Mouse (Mus musculus): ENCODE data around the gene Cdc16. TPM values are rescaled to one million over a fixed set of nuclear protein-coding genes. Genes with fewer than 3 reads are reported as not detected.

The Cdc16 gene
- polyA plus RNA-seq, 1 experiment from 2014 or later: 251 TPM

DNA sequence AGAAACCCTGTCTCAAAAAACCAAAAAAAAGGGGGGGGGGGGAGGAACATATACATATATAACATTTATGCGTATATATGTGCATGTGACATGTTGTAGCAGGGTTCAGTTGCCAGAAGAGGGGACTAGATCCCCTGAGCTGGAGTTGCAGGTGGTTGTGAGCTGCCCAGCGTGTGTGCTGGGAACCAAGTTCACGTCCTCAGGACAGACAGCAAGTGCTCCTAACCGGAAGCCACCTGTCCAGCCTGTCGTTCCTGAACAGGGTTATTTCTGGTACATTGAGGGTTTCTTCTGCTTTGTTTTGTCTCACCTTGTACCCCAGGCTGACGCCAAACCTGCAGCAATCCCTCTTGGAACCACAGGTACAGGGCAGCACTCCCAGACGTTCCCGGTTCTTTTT is 32.1 kb downstream of the Cdc16 start:
- Histone ChIP-seq H3K27me3 (ENCODE audit: control insufficient read depth, insufficient read depth, low read length) (no peaks in the 10 kb centered on the region), H3K27ac (replicated peaks; ENCODE audit: low read depth, low read length) (no peak overlapping the region), H3K4me2 (ENCODE audit: low read depth, severe bottlenecking) (no peak overlapping the region), H3K4me3 (ENCODE audit: low read depth, low read length) (no peak overlapping the region), H3K9me3 (ENCODE audit: control insufficient read depth, low read length) (no peaks in the 10 kb centered on the region), H3K4me1 (ENCODE audit: control insufficient read depth, insufficient read depth, low read length) (no peaks in the 10 kb centered on the region), H3K9ac (ENCODE audit: low read length) (no peak overlapping the region), H3K36me3 (ENCODE audit: control insufficient read depth, insufficient read depth, low read length) (peaks cover 4% of the 10 kb centered on the region; the same call in 1 of the 2 replicates)
- DNase-seq (ENCODE audit: low spot score) (no peak), ATAC-seq (ENCODE audit: insufficient number of reproducible peaks, low FRiP score, low TSS enrichment, low read depth) (no peak)
- 91% methylated on average over 8 of the region's 8 CpGs for WGBS

DNA sequence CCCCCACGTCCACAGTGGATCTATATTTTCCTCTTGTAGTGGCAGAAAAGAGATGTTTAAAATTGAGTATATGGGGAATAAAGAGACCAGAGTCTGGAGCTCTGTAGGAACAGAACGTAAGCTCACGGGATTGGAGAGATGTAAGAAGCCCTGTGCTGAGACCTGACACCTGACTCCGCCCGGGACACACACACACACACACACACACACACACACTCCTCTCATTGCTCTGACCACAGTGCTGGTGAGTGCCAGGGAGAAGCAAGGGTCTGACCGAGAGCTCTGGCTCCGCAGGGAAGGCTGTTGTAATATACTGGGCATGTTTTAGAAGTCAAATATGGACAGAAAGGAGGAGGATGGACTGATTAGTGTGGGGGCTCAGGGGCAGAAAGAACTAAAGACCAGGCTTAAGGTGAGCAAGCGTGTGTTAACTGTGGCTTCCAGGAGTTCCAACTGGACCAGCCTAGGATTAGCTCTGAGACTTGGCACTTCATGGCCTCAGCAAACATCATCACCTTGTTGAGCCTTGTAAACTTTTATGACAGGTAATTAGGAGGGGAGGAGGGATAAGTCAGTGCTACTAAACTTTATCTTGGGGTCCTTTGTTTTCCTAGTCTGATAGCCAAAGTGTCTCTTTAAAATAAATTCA is 35.7 kb downstream of the Cdc16 start:
- H3K4me2 ChIP-seq (ENCODE audit: low read depth, severe bottlenecking): no peak overlapping the region
- H3K27ac ChIP-seq (replicated peaks; ENCODE audit: low read depth, low read length): no peak overlapping the region
- H3K9me3 ChIP-seq (ENCODE audit: control insufficient read depth, low read length): no peaks in the 10 kb centered on the region
- no peaks in the 10 kb centered on the region for H3K27me3 ChIP-seq (ENCODE audit: control insufficient read depth, insufficient read depth, low read length)
- no peaks in the 10 kb centered on the region for H3K4me1 ChIP-seq (ENCODE audit: control insufficient read depth, insufficient read depth, low read length)
- WGBS: 88% methylated on average over 8 of the region's 8 CpGs
- H3K4me3 ChIP-seq (ENCODE audit: low read depth, low read length): no peak overlapping the region
- peaks cover 20% of the 10 kb centered on the region; the same call in 1 of the 2 replicates for H3K36me3 ChIP-seq (ENCODE audit: control insufficient read depth, insufficient read depth, low read length)
- no peak for ATAC-seq (ENCODE audit: insufficient number of reproducible peaks, low FRiP score, low TSS enrichment, low read depth)
- no peak overlapping the region for H3K9ac ChIP-seq (ENCODE audit: low read length)
- DNase-seq (ENCODE audit: low spot score): no peak

DNA sequence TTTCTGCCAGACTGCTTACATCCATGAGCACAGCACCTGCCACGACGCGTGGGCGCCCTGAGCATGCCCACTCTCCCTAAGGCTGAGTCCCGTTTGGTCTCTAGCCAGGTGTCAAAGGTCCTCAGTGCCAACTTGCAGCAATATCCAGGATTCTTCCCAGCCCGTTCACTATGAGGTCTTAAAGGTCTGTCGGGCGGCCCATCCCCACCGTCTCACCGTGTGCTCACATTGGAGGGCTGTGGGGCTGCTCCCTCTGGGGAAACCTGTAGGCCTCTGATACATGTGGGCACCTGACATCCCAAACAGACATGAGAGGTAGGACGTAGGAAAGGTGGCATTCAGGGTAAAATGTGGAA is 36.2 kb downstream of the Cdc16 start:
- H3K27ac ChIP-seq (replicated peaks; ENCODE audit: low read depth, low read length): no peak overlapping the region
- 87% methylated on average over 11 of the region's 11 CpGs for WGBS
- H3K36me3 ChIP-seq (ENCODE audit: control insufficient read depth, insufficient read depth, low read length): peaks cover 22% of the 10 kb centered on the region; the same call in 1 of the 2 replicates
- no peaks in the 10 kb centered on the region for H3K9me3 ChIP-seq (ENCODE audit: control insufficient read depth, low read length)
- no peak for ATAC-seq (ENCODE audit: insufficient number of reproducible peaks, low FRiP score, low TSS enrichment, low read depth)
- H3K9ac ChIP-seq (ENCODE audit: low read length): no peak overlapping the region
- H3K4me2 ChIP-seq (ENCODE audit: low read depth, severe bottlenecking): no peak overlapping the region
- H3K4me3 ChIP-seq (ENCODE audit: low read depth, low read length): no peak overlapping the region
- H3K27me3 ChIP-seq (ENCODE audit: control insufficient read depth, insufficient read depth, low read length): no peaks in the 10 kb centered on the region
- no peak for DNase-seq (ENCODE audit: low spot score)
- no peaks in the 10 kb centered on the region for H3K4me1 ChIP-seq (ENCODE audit: control insufficient read depth, insufficient read depth, low read length)

DNA sequence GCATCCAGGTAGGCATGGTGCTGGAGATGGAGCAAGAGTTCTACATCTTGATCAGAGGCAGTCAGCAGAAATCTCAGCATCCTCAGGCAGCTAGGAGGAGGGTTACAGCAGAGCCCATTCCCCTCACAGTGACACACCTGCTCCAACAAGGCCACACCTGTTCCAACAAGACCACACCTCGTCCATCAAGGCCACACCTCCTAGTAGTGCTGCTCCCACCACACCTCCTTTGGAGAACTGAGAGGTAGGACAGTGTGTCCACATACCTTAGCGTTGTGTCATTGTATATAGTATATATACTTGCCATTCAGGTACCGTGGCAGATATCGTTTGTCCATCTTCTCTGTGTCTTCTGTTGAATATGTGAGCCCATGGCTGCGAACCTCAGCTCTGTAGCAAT is 40.2 kb downstream of the Cdc16 start:
- H3K36me3 ChIP-seq (ENCODE audit: control insufficient read depth, insufficient read depth, low read length): peaks cover 21% of the 10 kb centered on the region; the same call in 1 of the 2 replicates
- no peak overlapping the region for H3K27ac ChIP-seq (replicated peaks; ENCODE audit: low read depth, low read length)
- no peak for ATAC-seq (ENCODE audit: insufficient number of reproducible peaks, low FRiP score, low TSS enrichment, low read depth)
- no peak overlapping the region for H3K4me2 ChIP-seq (ENCODE audit: low read depth, severe bottlenecking)
- no peak for DNase-seq (ENCODE audit: low spot score)
- 90% methylated on average over 5 of the region's 5 CpGs for WGBS
- no peak overlapping the region for H3K9ac ChIP-seq (ENCODE audit: low read length)
- no peaks in the 10 kb centered on the region for H3K4me1 ChIP-seq (ENCODE audit: control insufficient read depth, insufficient read depth, low read length)
- H3K9me3 ChIP-seq (ENCODE audit: control insufficient read depth, low read length): no peaks in the 10 kb centered on the region
- no peak overlapping the region for H3K4me3 ChIP-seq (ENCODE audit: low read depth, low read length)
- no peaks in the 10 kb centered on the region for H3K27me3 ChIP-seq (ENCODE audit: control insufficient read depth, insufficient read depth, low read length)

DNA sequence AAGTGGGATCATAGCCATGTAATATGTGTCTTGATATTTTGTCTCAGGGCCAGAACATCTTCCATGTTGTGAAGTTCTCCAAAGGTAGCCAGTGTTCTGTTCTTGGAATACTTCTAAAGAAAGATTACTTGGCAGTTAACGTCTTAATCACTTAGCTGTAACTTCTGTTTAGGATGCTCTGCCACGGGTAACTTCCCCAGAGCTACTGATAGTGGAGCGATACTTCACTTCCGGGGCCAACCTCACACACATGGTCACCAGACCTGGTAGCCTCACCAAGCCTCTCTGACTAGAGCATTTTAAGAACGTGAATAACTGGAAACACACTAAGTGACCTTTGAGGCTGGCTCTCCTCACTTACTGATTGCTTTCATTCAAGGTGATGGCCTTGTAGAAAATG is 42.1 kb downstream of the Cdc16 start:
- DNase-seq (ENCODE audit: low spot score) (no peak), ATAC-seq (ENCODE audit: insufficient number of reproducible peaks, low FRiP score, low TSS enrichment, low read depth) (no peak)
- WGBS: 90% methylated on average over 5 of the region's 5 CpGs
- no peak overlapping the region for H3K4me3 ChIP-seq (ENCODE audit: low read depth, low read length)
- H3K27ac ChIP-seq (replicated peaks; ENCODE audit: low read depth, low read length): no peak overlapping the region
- H3K4me1 ChIP-seq (ENCODE audit: control insufficient read depth, insufficient read depth, low read length): no peaks in the 10 kb centered on the region
- peaks cover 21% of the 10 kb centered on the region; the same call in 1 of the 2 replicates for H3K36me3 ChIP-seq (ENCODE audit: control insufficient read depth, insufficient read depth, low read length)
- no peak overlapping the region for H3K9ac ChIP-seq (ENCODE audit: low read length)
- no peak overlapping the region for H3K4me2 ChIP-seq (ENCODE audit: low read depth, severe bottlenecking)
- H3K27me3 ChIP-seq (ENCODE audit: control insufficient read depth, insufficient read depth, low read length): no peaks in the 10 kb centered on the region
- no peaks in the 10 kb centered on the region for H3K9me3 ChIP-seq (ENCODE audit: control insufficient read depth, low read length)

DNA sequence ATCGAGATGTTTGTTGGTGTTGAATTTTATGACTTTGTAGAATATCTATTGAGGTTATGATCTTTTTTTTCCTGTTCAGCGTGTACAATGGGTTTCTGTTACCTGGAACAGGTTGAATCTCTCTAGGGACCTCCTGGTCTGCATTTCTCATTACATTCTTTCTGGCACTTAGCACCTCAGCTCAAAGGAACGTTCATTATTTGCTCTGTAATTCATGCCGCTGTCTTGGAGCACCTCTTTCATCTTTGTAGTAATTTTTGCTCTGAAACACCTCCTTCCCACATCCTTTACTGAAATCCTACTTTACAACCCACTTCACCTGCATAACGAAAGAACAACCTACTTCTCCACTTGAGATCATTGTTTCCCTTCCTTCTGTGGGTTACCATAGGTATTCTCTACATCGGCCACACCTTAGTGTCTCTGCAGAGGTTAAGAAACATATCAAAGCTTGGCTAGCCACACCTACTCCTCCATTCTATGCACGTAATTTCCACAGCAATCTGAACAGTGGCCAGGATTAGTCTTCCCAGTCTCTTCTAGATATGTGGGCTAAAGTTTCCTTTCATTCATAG is 71.2 kb downstream of the Cdc16 start:
- H3K4me3 ChIP-seq (ENCODE audit: low read depth, low read length): no peak overlapping the region
- no peak overlapping the region for H3K4me2 ChIP-seq (ENCODE audit: low read depth, severe bottlenecking)
- H3K9me3 ChIP-seq (ENCODE audit: control insufficient read depth, low read length): no peaks in the 10 kb centered on the region
- no peak for DNase-seq (ENCODE audit: low spot score)
- H3K36me3 ChIP-seq (ENCODE audit: control insufficient read depth, insufficient read depth, low read length): no peaks in the 10 kb centered on the region
- H3K4me1 ChIP-seq (ENCODE audit: control insufficient read depth, insufficient read depth, low read length): no peaks in the 10 kb centered on the region
- 76% methylated on average over 7 of the region's 7 CpGs for WGBS
- no peak overlapping the region for H3K27ac ChIP-seq (replicated peaks; ENCODE audit: low read depth, low read length)
- no peak overlapping the region for H3K9ac ChIP-seq (ENCODE audit: low read length)
- H3K27me3 ChIP-seq (ENCODE audit: control insufficient read depth, insufficient read depth, low read length): no peaks in the 10 kb centered on the region
- ATAC-seq (ENCODE audit: insufficient number of reproducible peaks, low FRiP score, low TSS enrichment, low read depth): no peak

Other genes with a start within 250 kb of the Cdc16 start
- not detected in 2 replicates for gene 1700029H14Rik, start 195.2 kb upstream of the Cdc16 start, polyA plus RNA-seq (2014; fragmentation: Nextera tagmentation; extraction: Ambion mirVana)
- gene Rasa3, start 80.1 kb upstream of the Cdc16 start, polyA plus RNA-seq (2014; fragmentation: Nextera tagmentation; extraction: Ambion mirVana): 16.6 and 19.8 TPM in 2 replicates
- 0.14 TPM in 1 of 2 replicates, not detected in the other for gene Cfap97d2, start 51.8 kb upstream of the Cdc16 start, polyA plus RNA-seq (2014; fragmentation: Nextera tagmentation; extraction: Ambion mirVana)
- gene Upf3a, start 27.9 kb downstream of the Cdc16 start, polyA plus RNA-seq (2014; fragmentation: Nextera tagmentation; extraction: Ambion mirVana): 43.7 and 46.2 TPM in 2 replicates
- gene AF366264, start 80.7 kb downstream of the Cdc16 start, polyA plus RNA-seq (2014; fragmentation: Nextera tagmentation; extraction: Ambion mirVana): not detected in 2 replicates
- 49.3 and 52.2 TPM in 2 replicates for gene Champ1, start 112.0 kb downstream of the Cdc16 start, polyA plus RNA-seq (2014; fragmentation: Nextera tagmentation; extraction: Ambion mirVana)
- gene Coprs, start 132.6 kb downstream of the Cdc16 start, polyA plus RNA-seq (2014; fragmentation: Nextera tagmentation; extraction: Ambion mirVana): 81.5 and 86.0 TPM in 2 replicates

All from limb, embryonic 11.5 days (tissue).